Mouse (Mus musculus) kidney, postnatal 0 days (tissue): ENCODE measurements around the gene Plekhn1. TPM values are rescaled to one million over a fixed set of nuclear protein-coding genes. Genes with fewer than 3 reads are reported as not detected.
A peak's percentile ranks its signal among the peaks of the same experiment; 100 is the strongest.

Experiments used
- ATAC-seq: fragments of 200-750 bp; cut with Nextera tagmentation; replicated peaks from 2 replicates; pipeline ENCODE4 v1.8.0; 2017; ENCODE audit warnings: low read depth, moderate number of reproducible peaks, moderate TSS enrichment, moderate library complexity; ENCODE audit not compliant: low FRiP score
- DNase-seq: peaks from one replicate; pipeline ENCODE4 v3.0.0-alpha.2; 2016; ENCODE audit warnings: low spot score
- H3K27ac ChIP-seq: fragments of 300-500 bp; sonication (generic); 2 replicates; pipeline ENCODE4 v1.5.1; 2014; ENCODE audit warnings: mild to moderate bottlenecking
- H3K27me3 ChIP-seq: fragments of 300-500 bp; sonication (generic); 2 replicates; pipeline ENCODE4 v1.6.1; 2014; ENCODE audit warnings: low read length, mixed read lengths; ENCODE audit not compliant: insufficient read depth
- H3K36me3 ChIP-seq: fragments of 300-500 bp; sonication (generic); 2 replicates; pipeline ENCODE4 v1.6.1; 2014; ENCODE audit warnings: low read length, mixed read lengths; ENCODE audit not compliant: insufficient read depth
- H3K4me1 ChIP-seq: fragments of 300-500 bp; sonication (generic); replicated peaks from 2 replicates; pipeline ENCODE4 v1.6.1; 2014; ENCODE audit warnings: antibody characterized with exemption, low read length, mixed read lengths; ENCODE audit not compliant: insufficient read depth
- H3K4me2 ChIP-seq: fragments of 300-500 bp; sonication (generic); 2 replicates; pipeline ENCODE4 v1.6.1; 2014; ENCODE audit warnings: mild to moderate bottlenecking, low read length, moderate library complexity, mixed read lengths
- H3K4me3 ChIP-seq: fragments of 300-500 bp; sonication (generic); replicated peaks from 2 replicates; pipeline ENCODE4 v1.5.1; 2014; ENCODE audit warnings: low read depth, low read length
- H3K9ac ChIP-seq: fragments of 300-500 bp; sonication (generic); 2 replicates; pipeline ENCODE4 v1.6.1; 2014; ENCODE audit warnings: low read depth, low read length
- H3K9me3 ChIP-seq: fragments of 300-500 bp; sonication (generic); replicated peaks from 2 replicates; pipeline ENCODE4 v1.6.1; 2016; ENCODE audit warnings: low read length, inconsistent platforms, mixed read lengths
- CTCF ChIP-seq: IDR thresholded peaks from 2 replicates; pipeline ENCODE4 v1.5.1; 2016; ENCODE audit warnings: antibody characterized with exemption, low read depth, mild to moderate bottlenecking, moderate library complexity
- WGBS: fragments of 180-500 bp; shearing (Covaris S2); extraction: QIAGEN DNeasy Blood & Tissue Kit; methylation state at CpG from one replicate; pipeline ENCODE4 v1.1.7; 2014; 5-methylcytosine and 5-hydroxymethylcytosine counted together
- polyA plus RNA-seq: library from polyadenylated mRNA; unstranded; fragments of >200 nt; fragmentation: Nextera tagmentation; extraction: Ambion mirVana; gene quantifications from 2 replicates; pipeline ENCODE4 v1.2.1, GENCODE M21; 2015

The Plekhn1 gene
- polyA plus RNA-seq, 1 experiment from 2014 or later: 12.7 TPM

GRCm38 (mm10) chr4:156216196-156216595 is 18.5 kb downstream of the Plekhn1 start:
- H3K27ac ChIP-seq: no peak overlapping the region
- DNase-seq (no peak), ATAC-seq (no peak)
- no peak overlapping the region for H3K9ac ChIP-seq
- H3K4me1 ChIP-seq: no peaks in the 10 kb centered on the region
- TF ChIP-seq CTCF: no peak
- no peak overlapping the region for H3K4me2 ChIP-seq
- H3K27me3 ChIP-seq: no peaks in the 10 kb centered on the region
- 77% methylated on average over 2 of the region's 2 CpGs for WGBS
- H3K36me3 ChIP-seq: no peaks in the 10 kb centered on the region
- no peaks in the 10 kb centered on the region for H3K9me3 ChIP-seq
- no peak overlapping the region for H3K4me3 ChIP-seq

- no peak within 1 kb of the TSS for H3K4me3 ChIP-seq
- H3K27ac ChIP-seq: no peak within 1 kb of the TSS
- H3K9me3 ChIP-seq: no peaks in the 10 kb centered on the region
- H3K36me3 ChIP-seq: no peaks in the 10 kb centered on the region
- no peak for TF ChIP-seq CTCF
- H3K27me3 ChIP-seq: no peaks in the 10 kb centered on the region
- no peak for ATAC-seq
- 68% methylated on average over 4 of the region's 4 CpGs for WGBS
- H3K4me2 ChIP-seq: no peak within 1 kb of the TSS
- H3K4me1 ChIP-seq: no peaks in the 10 kb centered on the region
- DNase-seq: no peak
- no peak within 1 kb of the TSS for H3K9ac ChIP-seq
Measured at GRCm38 (mm10) chr4:156215649-156216048, 19.0 kb downstream of the Plekhn1 start, which contains the start of gene Perm1. Gene Perm1, plus strand, starts transcription at chr4:156215868.

- H3K9me3 ChIP-seq: no peaks in the 10 kb centered on the region
- no peak overlapping the region for H3K4me2 ChIP-seq
- ATAC-seq (no peak), DNase-seq (no peak)
- no peaks in the 10 kb centered on the region for H3K27me3 ChIP-seq
- WGBS: 90% methylated on average over 13 of the region's 13 CpGs
- no peak overlapping the region for H3K9ac ChIP-seq
- TF ChIP-seq CTCF: no peak
- H3K4me1 ChIP-seq: no peaks in the 10 kb centered on the region
- H3K36me3 ChIP-seq: no peaks in the 10 kb centered on the region
- H3K4me3 ChIP-seq: no peak overlapping the region
- H3K27ac ChIP-seq: no peak overlapping the region
Measured at GRCm38 (mm10) chr4:156213134-156213533, 21.5 kb downstream of the Plekhn1 start.

- Histone ChIP-seq H3K4me3 (no peak overlapping the region), H3K27me3 (no peaks in the 10 kb centered on the region), H3K4me1 (no peaks in the 10 kb centered on the region), H3K9me3 (no peaks in the 10 kb centered on the region), H3K9ac (no peak overlapping the region), H3K27ac (no peak overlapping the region), H3K36me3 (no peaks in the 10 kb centered on the region), H3K4me2 (no peak overlapping the region)
- ATAC-seq (no peak), DNase-seq (no peak)
- TF ChIP-seq CTCF: no peak
- WGBS: 68% methylated on average over 13 of the region's 13 CpGs
Measured at GRCm38 (mm10) chr4:156209963-156210635, 24.6 kb downstream of the Plekhn1 start.

- no peak for DNase-seq
- no peak for ATAC-seq
- no peak overlapping the region for H3K9ac ChIP-seq
- H3K27ac ChIP-seq: no peak overlapping the region
- no peaks in the 10 kb centered on the region for H3K9me3 ChIP-seq
- no peaks in the 10 kb centered on the region for H3K36me3 ChIP-seq
- 80% methylated on average over 4 of the region's 4 CpGs for WGBS
- H3K4me1 ChIP-seq: peaks cover 3% of the 10 kb centered on the region; the same call in 1 of the 2 replicates
- H3K4me3 ChIP-seq: no peak overlapping the region
- no peak for TF ChIP-seq CTCF
- H3K27me3 ChIP-seq: no peaks in the 10 kb centered on the region
- no peak overlapping the region for H3K4me2 ChIP-seq
Measured at GRCm38 (mm10) chr4:156208872-156209271, 25.8 kb downstream of the Plekhn1 start.

GRCm38 (mm10) chr4:156203413-156204131 is 31.1 kb downstream of the Plekhn1 start:
- Histone ChIP-seq H3K9me3 (no peaks in the 10 kb centered on the region), H3K27ac (peak overlapping the region; percentile 88), H3K9ac (peak overlapping the region; percentile 73), H3K4me3 (peak overlapping the region; percentile 66), H3K4me1 (peaks cover 9% of the 10 kb centered on the region; the same call in 1 of the 2 replicates), H3K27me3 (no peaks in the 10 kb centered on the region), H3K36me3 (no peaks in the 10 kb centered on the region), H3K4me2 (peak overlapping the region; percentile 98)
- WGBS: under 1% methylated on average over 49 of the region's 49 CpGs
- ATAC-seq (peak; percentile 44), DNase-seq (peak; percentile 54)
- no peak for TF ChIP-seq CTCF
